Mouse (Mus musculus): ENCODE measurements around the gene Cer1.

- TF ChIP-seq CTCF (IDR thresholded peaks at IDR 0.05; ENCODE audit: control insufficient read depth, insufficient read depth, low read length) = no peak
- TF ChIP-seq POLR2A (IDR thresholded peaks at IDR 0.05; ENCODE audit: borderline replicate concordance, control insufficient read depth, low read depth, low read length) = no peak
Measured at GRCm38 (mm10) chr4:82879152-82879551, 5.8 kb downstream of the Cer1 start.

All from bone marrow, adult 2 months (tissue).